Mouse (Mus musculus): ENCODE measurements at regions not wholly inside any gene's neighbourhood (a gene's known extent, or its start where the extent isn't known, plus 50 kb on each side); places are given as distances from the start of the nearest gene placed in this dataset.
"Not testable (repeated sequence)": the region's sequence is repeated elsewhere in the genome, so short reads cannot be mapped to it uniquely, and the experiment has no call there.

DNA sequence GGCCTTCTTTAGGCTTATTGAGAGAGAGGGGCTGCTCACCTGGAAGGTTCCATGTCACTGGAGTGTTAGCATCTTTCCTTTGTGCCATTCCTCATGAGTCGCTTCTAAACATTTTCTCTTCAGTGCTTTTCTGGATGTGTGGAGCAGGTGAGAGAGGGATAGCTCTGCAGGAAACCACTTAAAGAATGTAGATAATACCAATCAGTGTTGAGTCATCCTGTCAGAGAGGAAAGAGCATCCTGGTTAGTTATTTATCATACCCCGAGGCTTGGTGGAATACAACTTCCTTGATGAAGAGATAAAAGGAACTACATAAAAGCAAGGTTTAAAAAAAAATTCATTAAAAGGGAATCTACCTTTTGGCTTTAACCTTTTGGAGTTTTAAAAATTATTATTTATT lies 69.8 kb upstream of the Rpl34 start:
- Histone ChIP-seq H3K4me2 (replicated peaks) (no peak overlapping the region), H3K4me1 (no peaks in the 10 kb centered on the region), H3K27me3 (no peaks in the 10 kb centered on the region), H3K36me3 (no peaks in the 10 kb centered on the region), H3K4me3 (no peak overlapping the region), H3K27ac (replicated peaks) (no peak overlapping the region), H3K9ac (replicated peaks) (no peak overlapping the region), H3K9me3 (no peaks in the 10 kb centered on the region)
- ATAC-seq (replicated peaks): no peak
- 82% methylated on average over 2 of the region's 2 CpGs for WGBS

DNA sequence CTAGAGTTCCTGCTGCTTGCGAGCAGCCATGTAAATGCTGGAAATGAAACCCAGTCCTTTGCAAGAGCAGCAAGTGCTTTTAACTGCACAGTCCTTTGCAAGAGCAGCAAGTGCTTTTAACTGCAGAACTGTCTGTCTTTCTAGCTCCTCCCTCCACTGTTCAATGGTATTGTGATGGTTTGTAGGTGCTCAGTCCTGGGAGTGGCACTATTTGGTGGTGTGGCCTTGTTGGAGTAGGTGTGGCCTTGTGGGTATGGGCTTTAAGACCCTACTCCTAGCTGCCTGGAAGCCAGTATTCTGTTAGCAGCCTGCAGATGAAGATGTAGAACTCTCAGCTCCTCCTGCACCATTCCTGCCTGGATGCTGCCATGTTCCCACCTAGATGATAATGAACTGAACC lies 67.8 kb upstream of the Rpl34 start:
- H3K4me3 ChIP-seq; H3K27ac ChIP-seq (replicated peaks); H3K4me2 ChIP-seq (replicated peaks); H3K27me3 ChIP-seq; H3K36me3 ChIP-seq; H3K4me1 ChIP-seq; ATAC-seq (replicated peaks); H3K9me3 ChIP-seq; H3K9ac ChIP-seq (replicated peaks): not testable (repeated sequence)
- 97% methylated on average over 1 of the region's 1 CpGs for whole genome bisulfite sequencing

GRCm38 (mm10) chr3:130796531-130796930 lies 66.3 kb upstream of the Rpl34 start:
- Histone ChIP-seq H3K9me3 (no peaks in the 10 kb centered on the region), H3K9ac (replicated peaks) (no peak overlapping the region), H3K4me1 (no peaks in the 10 kb centered on the region), H3K4me3 (no peak overlapping the region), H3K4me2 (replicated peaks) (no peak overlapping the region), H3K36me3 (no peaks in the 10 kb centered on the region), H3K27me3 (no peaks in the 10 kb centered on the region), H3K27ac (replicated peaks) (no peak overlapping the region)
- ATAC-seq (replicated peaks): no peak
- WGBS: 81% methylated on average over 8 of the region's 8 CpGs

GRCm38 (mm10) chr3:130795396-130795795 lies 65.2 kb upstream of the Rpl34 start:
- Histone ChIP-seq H3K27ac (replicated peaks) (no peak overlapping the region), H3K4me2 (replicated peaks) (no peak overlapping the region), H3K27me3 (no peaks in the 10 kb centered on the region), H3K4me3 (no peak overlapping the region), H3K4me1 (no peaks in the 10 kb centered on the region), H3K9ac (replicated peaks) (no peak overlapping the region), H3K9me3 (no peaks in the 10 kb centered on the region), H3K36me3 (no peaks in the 10 kb centered on the region)
- no peak for ATAC-seq (replicated peaks)
- WGBS: 84% methylated on average over 4 of the region's 4 CpGs

GRCm38 (mm10) chr3:130794142-130794925 lies 64.1 kb upstream of the Rpl34 start:
- Histone ChIP-seq H3K4me2 (replicated peaks) (no peak overlapping the region), H3K4me3 (no peak overlapping the region), H3K36me3 (no peaks in the 10 kb centered on the region), H3K9ac (replicated peaks) (no peak overlapping the region), H3K9me3 (no peaks in the 10 kb centered on the region), H3K27me3 (no peaks in the 10 kb centered on the region), H3K4me1 (no peaks in the 10 kb centered on the region), H3K27ac (replicated peaks) (no peak overlapping the region)
- 37% methylated on average over 13 of the region's 13 CpGs for WGBS
- no peak for ATAC-seq (replicated peaks)

DNA sequence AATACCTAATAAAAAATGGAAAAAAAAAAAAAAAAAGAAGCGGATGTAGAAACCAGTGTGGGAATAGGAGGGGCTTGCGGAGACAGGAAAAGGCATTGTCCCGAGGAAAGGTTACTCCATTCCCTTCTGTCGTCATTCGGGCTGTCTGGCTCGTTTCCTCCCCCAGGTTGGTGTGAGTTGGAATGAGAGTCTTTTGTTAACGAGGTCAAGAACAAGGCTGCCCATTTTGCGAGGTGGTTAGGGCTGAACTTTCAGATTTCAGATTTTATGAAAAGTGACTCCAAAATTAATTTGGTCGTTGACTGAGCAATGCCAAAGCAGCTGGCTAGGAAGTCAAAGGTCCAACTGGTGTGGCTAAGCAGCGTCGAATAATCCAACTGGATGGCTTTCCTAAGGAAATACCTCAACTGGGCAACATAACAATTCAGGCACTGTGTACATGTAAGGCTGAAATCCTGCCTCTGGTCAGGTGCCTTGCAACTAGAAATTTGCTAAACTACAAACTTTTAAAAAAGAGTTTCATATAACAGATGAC lies 50.6 kb upstream of the Rpl34 start:
- H3K9ac ChIP-seq (replicated peaks): no peak overlapping the region
- no peaks in the 10 kb centered on the region for H3K36me3 ChIP-seq
- H3K27ac ChIP-seq (replicated peaks): no peak overlapping the region
- H3K4me3 ChIP-seq: no peak overlapping the region
- no peak for ATAC-seq (replicated peaks)
- no peaks in the 10 kb centered on the region for H3K4me1 ChIP-seq
- H3K9me3 ChIP-seq: no peaks in the 10 kb centered on the region
- WGBS: 78% methylated on average over 11 of the region's 11 CpGs
- H3K4me2 ChIP-seq (replicated peaks): no peak overlapping the region
- no peaks in the 10 kb centered on the region for H3K27me3 ChIP-seq
